Mouse (Mus musculus) forebrain, embryonic 15.5 days (tissue): ENCODE measurements around the gene Pilra. TPM values are rescaled to one million over a fixed set of nuclear protein-coding genes. Genes with fewer than 3 reads are reported as not detected.
"Not testable (repeated sequence)": the region's sequence is repeated elsewhere in the genome, so short reads cannot be mapped to it uniquely, and the experiment has no call there.

Experiments
- ATAC-seq: fragments of 200-750 bp; cut with Nextera tagmentation; replicated peaks from 2 replicates; pipeline ENCODE4 v1.8.0; 2017; ENCODE audit warnings: mild to moderate bottlenecking, moderate TSS enrichment, moderate library complexity
- H3K27ac ChIP-seq: fragments of 300-500 bp; sonication (generic); replicated peaks from 2 replicates; pipeline ENCODE4 v1.5.1; 2015; ENCODE audit warnings: mild to moderate bottlenecking, inconsistent platforms
- H3K27me3 ChIP-seq: fragments of 300-500 bp; sonication (generic); 2 replicates; pipeline ENCODE4 v1.6.1; 2015; ENCODE audit warnings: inconsistent platforms
- H3K36me3 ChIP-seq: fragments of 300-500 bp; sonication (generic); 2 replicates; pipeline ENCODE4 v1.6.1; 2015; ENCODE audit warnings: mild to moderate bottlenecking, inconsistent platforms
- H3K4me1 ChIP-seq: fragments of 300-500 bp; sonication (generic); 2 replicates; pipeline ENCODE4 v1.6.1; 2015; ENCODE audit warnings: inconsistent platforms
- H3K4me2 ChIP-seq: fragments of 300-500 bp; sonication (generic); replicated peaks from 2 replicates; pipeline ENCODE4 v1.6.1; 2015; ENCODE audit warnings: mild to moderate bottlenecking, inconsistent platforms
- H3K4me3 ChIP-seq: fragments of 300-500 bp; sonication (generic); 2 replicates; pipeline ENCODE4 v1.5.1; 2015; ENCODE audit warnings: mild to moderate bottlenecking, inconsistent platforms
- H3K9ac ChIP-seq: fragments of 300-500 bp; sonication (generic); replicated peaks from 2 replicates; pipeline ENCODE4 v1.6.1; 2015; ENCODE audit warnings: mild to moderate bottlenecking, inconsistent platforms
- H3K9me3 ChIP-seq: fragments of 300-500 bp; sonication (generic); 2 replicates; pipeline ENCODE4 v1.6.1; 2016; ENCODE audit warnings: inconsistent platforms
- WGBS: fragments of 180-500 bp; shearing (Covaris S2); methylation state at CpG from one replicate; pipeline ENCODE4 v1.1.7; 2015; ENCODE audit warnings: mixed read lengths; 5-methylcytosine and 5-hydroxymethylcytosine counted together
- polyA plus RNA-seq: library from polyadenylated mRNA; unstranded; fragments of >200 nt; fragmentation: Nextera tagmentation; extraction: Ambion mirVana; gene quantifications from 2 replicates; pipeline ENCODE4 v1.2.1, GENCODE M21; 2015

Pilra gene
- polyA plus RNA-seq, 1 experiment from 2014 or later: 0.42 TPM

- H3K4me2 ChIP-seq, H3K9ac ChIP-seq, H3K27me3 ChIP-seq, H3K9me3 ChIP-seq, H3K27ac ChIP-seq, ATAC-seq, H3K4me3 ChIP-seq, H3K36me3 ChIP-seq, H3K4me1 ChIP-seq: not testable (repeated sequence)
- WGBS: 91% methylated on average over 1 of the region's 1 CpGs
Observed at GRCm38 (mm10) chr5:137850313-137850712, 14.2 kb upstream of the Pilra start.

GRCm38 (mm10) chr5:137837110-137837509, 1.0 kb upstream of the Pilra start:
- not testable (repeated sequence) for ATAC-seq, H3K27ac ChIP-seq, H3K27me3 ChIP-seq, H3K9me3 ChIP-seq, H3K9ac ChIP-seq, H3K4me2 ChIP-seq, H3K4me3 ChIP-seq, H3K36me3 ChIP-seq, H3K4me1 ChIP-seq

GRCm38 (mm10) chr5:137836611-137837010, 530 bp upstream of the Pilra start:
- Histone ChIP-seq H3K9me3 (no peaks in the 10 kb centered on the region), H3K4me1 (no peaks in the 10 kb centered on the region), H3K27me3 (no peaks in the 10 kb centered on the region), H3K4me3 (no peak overlapping the region), H3K36me3 (no peaks in the 10 kb centered on the region), H3K4me2 (no peak overlapping the region), H3K27ac (no peak overlapping the region), H3K9ac (no peak overlapping the region)
- ATAC-seq: no peak

GRCm38 (mm10) chr5:137833500-137833899, 2.6 kb downstream of the Pilra start:
- no peaks in the 10 kb centered on the region for H3K27me3 ChIP-seq
- H3K4me2 ChIP-seq: no peak overlapping the region
- no peak overlapping the region for H3K27ac ChIP-seq
- ATAC-seq: no peak
- H3K36me3 ChIP-seq: no peaks in the 10 kb centered on the region
- H3K9me3 ChIP-seq: no peaks in the 10 kb centered on the region
- H3K4me1 ChIP-seq: no peaks in the 10 kb centered on the region
- no peak overlapping the region for H3K4me3 ChIP-seq
- WGBS: 55% methylated on average over 4 of the region's 4 CpGs
- H3K9ac ChIP-seq: no peak overlapping the region

- Histone ChIP-seq H3K27me3 (no peaks in the 10 kb centered on the region), H3K27ac (no peak overlapping the region), H3K4me3 (no peak overlapping the region), H3K9ac (no peak overlapping the region), H3K9me3 (no peaks in the 10 kb centered on the region), H3K36me3 (no peaks in the 10 kb centered on the region), H3K4me2 (no peak overlapping the region), H3K4me1 (no peaks in the 10 kb centered on the region)
- no peak for ATAC-seq
- 81% methylated on average over 6 of the region's 6 CpGs for WGBS
Observed at GRCm38 (mm10) chr5:137831506-137831905, 4.6 kb downstream of the Pilra start.

GRCm38 (mm10) chr5:137831106-137831505, 5.0 kb downstream of the Pilra start:
- Histone ChIP-seq H3K9ac (no peak overlapping the region), H3K9me3 (no peaks in the 10 kb centered on the region), H3K27ac (no peak overlapping the region), H3K36me3 (no peaks in the 10 kb centered on the region), H3K27me3 (no peaks in the 10 kb centered on the region), H3K4me2 (no peak overlapping the region), H3K4me1 (no peaks in the 10 kb centered on the region), H3K4me3 (no peak overlapping the region)
- ATAC-seq: no peak
- 93% methylated on average over 4 of the region's 4 CpGs for WGBS

- 87% methylated on average over 7 of the region's 7 CpGs for WGBS
- Histone ChIP-seq H3K27me3 (no peaks in the 10 kb centered on the region), H3K4me1 (no peaks in the 10 kb centered on the region), H3K9ac (no peak overlapping the region), H3K9me3 (no peaks in the 10 kb centered on the region), H3K36me3 (no peaks in the 10 kb centered on the region), H3K27ac (no peak overlapping the region), H3K4me3 (no peak overlapping the region), H3K4me2 (no peak overlapping the region)
- ATAC-seq: no peak
Observed at GRCm38 (mm10) chr5:137830238-137830637, 5.8 kb downstream of the Pilra start.

GRCm38 (mm10) chr5:137828694-137829093, 7.4 kb downstream of the Pilra start:
- Histone ChIP-seq H3K9ac (no peak overlapping the region), H3K9me3 (no peaks in the 10 kb centered on the region), H3K4me1 (no peaks in the 10 kb centered on the region), H3K4me3 (no peak overlapping the region), H3K27ac (no peak overlapping the region), H3K36me3 (no peaks in the 10 kb centered on the region), H3K27me3 (no peaks in the 10 kb centered on the region), H3K4me2 (no peak overlapping the region)
- no peak for ATAC-seq
- 87% methylated on average over 6 of the region's 6 CpGs for WGBS

- no peaks in the 10 kb centered on the region for H3K4me1 ChIP-seq
- no peak for ATAC-seq
Observed at GRCm38 (mm10) chr5:137826421-137826820, 9.7 kb downstream of the Pilra start.

GRCm38 (mm10) chr5:137825971-137826370, 10.1 kb downstream of the Pilra start:
- Histone ChIP-seq H3K27ac (no peak overlapping the region), H3K9me3 (no peaks in the 10 kb centered on the region), H3K4me1 (no peaks in the 10 kb centered on the region), H3K9ac (no peak overlapping the region), H3K4me2 (no peak overlapping the region), H3K36me3 (no peaks in the 10 kb centered on the region), H3K4me3 (no peak overlapping the region), H3K27me3 (no peaks in the 10 kb centered on the region)
- WGBS: 82% methylated on average over 2 of the region's 2 CpGs
- ATAC-seq: no peak

More at GRCm38 (mm10) chr5:137826421-137826820, 9.7 kb downstream of the Pilra start:
- Histone ChIP-seq H3K9ac (no peak overlapping the region), H3K27me3 (no peaks in the 10 kb centered on the region), H3K4me3 (no peak overlapping the region), H3K36me3 (no peaks in the 10 kb centered on the region), H3K9me3 (no peaks in the 10 kb centered on the region), H3K4me2 (no peak overlapping the region), H3K27ac (no peak overlapping the region)
- 66% methylated on average over 7 of the region's 7 CpGs for WGBS

GRCm38 (mm10) chr5:137825030-137825429, 11.1 kb downstream of the Pilra start:
- 89% methylated on average over 3 of the region's 3 CpGs for WGBS
- ATAC-seq: no peak
- Histone ChIP-seq H3K4me3 (no peak overlapping the region), H3K36me3 (no peaks in the 10 kb centered on the region), H3K27me3 (no peaks in the 10 kb centered on the region), H3K27ac (no peak overlapping the region), H3K4me2 (no peak overlapping the region), H3K9ac (no peak overlapping the region), H3K4me1 (no peaks in the 10 kb centered on the region), H3K9me3 (no peaks in the 10 kb centered on the region)

GRCm38 (mm10) chr5:137823455-137824045, 12.5 kb downstream of the Pilra start:
- no peak for ATAC-seq
- WGBS: 95% methylated on average over 6 of the region's 6 CpGs
- H3K36me3 ChIP-seq: no peaks in the 10 kb centered on the region

GRCm38 (mm10) chr5:137822602-137823001, 13.5 kb downstream of the Pilra start:
- ATAC-seq: no peak
- Histone ChIP-seq H3K4me3 (no peak overlapping the region), H3K4me2 (no peak overlapping the region), H3K36me3 (no peaks in the 10 kb centered on the region), H3K27ac (no peak overlapping the region), H3K9me3 (no peaks in the 10 kb centered on the region), H3K27me3 (no peaks in the 10 kb centered on the region), H3K9ac (no peak overlapping the region), H3K4me1 (no peaks in the 10 kb centered on the region)
- 84% methylated on average over 1 of the region's 1 CpGs for WGBS

More at GRCm38 (mm10) chr5:137823455-137824045, 12.5 kb downstream of the Pilra start:
- Histone ChIP-seq H3K4me1 (no peaks in the 10 kb centered on the region), H3K9ac (no peak overlapping the region), H3K27ac (no peak overlapping the region), H3K27me3 (no peaks in the 10 kb centered on the region), H3K4me3 (no peak overlapping the region), H3K9me3 (no peaks in the 10 kb centered on the region), H3K4me2 (no peak overlapping the region)
